Mouse (Mus musculus) megakaryocyte progenitor cell, adult 5-6 weeks (primary cell): Measurements from ENCODE around the gene Col19a1. TPM values are rescaled to one million over a fixed set of nuclear protein-coding genes. Genes with fewer than 3 reads are reported as not detected.

Experiments
- ATAC-seq: replicated peaks from 2 replicates; pipeline ENCODE4 v1.8.0; 2016; ENCODE audit warnings: mild to moderate bottlenecking, moderate TSS enrichment, inconsistent platforms; ENCODE audit not compliant: poor library complexity
- total RNA-seq, 2 experiments: library from RNA; stranded (forward) in 1 of 2; stranded (reverse) in 1 of 2; fragments of 157-497, 149-512 nt in 1 of 2; fragments of 200-1000 nt in 1 of 2; gene quantifications; 2 replicates each; pipeline versions ENCODE4 v1.2.3 to v1.2.4; 2015 to 2017

Col19a1 gene
- total RNA-seq, 2 experiments from 2014 or later = 0.17 TPM

DNA sequence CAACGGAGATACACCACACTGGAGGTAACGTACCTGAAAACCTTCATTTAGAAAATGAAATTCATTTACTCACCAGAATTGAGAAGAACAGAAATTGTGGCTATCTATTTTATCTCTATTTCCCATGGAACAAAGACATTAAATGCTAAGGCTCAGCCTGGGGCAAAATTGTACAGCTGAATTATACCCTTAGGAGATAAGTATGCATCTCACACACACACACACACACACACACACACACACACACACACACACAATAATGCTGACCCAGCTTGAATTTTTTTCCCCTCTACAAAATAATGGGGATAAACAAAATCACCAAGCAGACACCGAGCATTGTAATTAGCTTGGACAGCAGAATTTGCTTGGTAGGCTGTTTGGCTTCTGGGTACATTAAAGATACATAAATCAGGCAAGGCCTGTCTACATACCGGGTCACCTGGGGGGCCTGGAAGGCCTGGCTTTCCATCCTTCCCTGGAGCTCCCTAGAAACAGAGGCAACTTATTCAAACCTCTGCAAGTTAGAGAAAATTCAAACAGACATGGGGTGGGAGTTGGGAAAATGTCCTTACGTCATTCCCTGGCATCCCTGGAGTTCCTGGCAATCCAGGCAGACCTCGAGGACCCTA, 270.2 kb downstream of the Col19a1 start:
- ATAC-seq = no peak

DNA sequence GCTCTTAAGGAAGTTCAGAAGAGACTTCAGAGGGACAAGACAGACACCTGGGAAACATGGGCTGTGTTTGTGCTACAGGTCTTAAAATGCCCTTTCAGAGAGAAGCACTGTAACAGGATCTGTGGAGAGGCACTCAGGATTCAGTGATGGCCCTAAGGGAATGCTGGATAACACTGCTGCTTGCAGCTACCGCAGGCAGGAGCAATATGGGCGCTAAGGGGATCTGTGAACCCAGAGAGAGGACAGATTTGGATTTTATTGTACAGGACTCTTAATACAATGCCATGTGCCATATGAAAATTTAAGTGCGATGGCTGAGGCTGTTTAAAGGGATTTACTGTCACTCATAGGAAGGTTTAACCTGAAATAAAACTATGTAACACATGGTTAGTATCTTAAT, 270.8 kb downstream of the Col19a1 start:
- no peak for ATAC-seq

DNA sequence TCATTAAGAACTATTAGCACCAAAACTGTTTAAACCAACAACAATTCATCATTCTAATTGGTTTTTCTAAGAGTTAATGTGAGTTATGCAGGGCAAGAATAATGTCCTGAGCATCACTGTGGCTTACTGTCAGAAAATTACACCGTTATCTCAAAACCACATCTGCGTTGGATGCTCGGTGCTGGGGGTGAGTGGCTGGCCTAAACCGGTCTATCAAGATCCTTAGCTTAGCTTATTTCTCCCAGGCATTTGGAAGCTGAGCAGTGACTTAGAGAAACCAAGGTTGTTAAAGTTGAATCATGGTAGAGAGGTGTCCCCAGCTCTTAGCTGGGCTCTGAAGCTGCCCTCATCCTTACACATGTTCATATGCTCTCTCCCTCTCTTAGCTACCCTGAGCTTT, 276.4 kb downstream of the Col19a1 start:
- ATAC-seq = no peak

DNA sequence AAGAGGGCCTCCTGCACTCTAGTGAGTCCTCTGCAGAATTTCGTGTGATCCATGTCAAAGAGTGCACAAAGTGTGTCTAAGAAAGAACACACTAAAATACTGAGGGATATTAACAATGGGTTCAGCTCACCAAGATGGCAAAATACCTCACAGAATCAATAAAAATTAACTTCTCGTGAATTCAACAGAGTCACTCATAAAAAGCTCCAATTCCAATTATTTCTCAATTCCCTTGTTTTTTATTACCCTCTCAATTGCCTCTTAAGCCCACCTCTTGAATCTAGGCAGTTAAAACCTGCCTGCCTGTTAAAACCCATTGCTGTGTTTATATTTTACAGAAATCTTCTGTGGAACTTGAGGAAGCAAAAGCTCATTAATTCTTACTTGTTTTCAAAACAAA, 277.1 kb downstream of the Col19a1 start:
- ATAC-seq = no peak

DNA sequence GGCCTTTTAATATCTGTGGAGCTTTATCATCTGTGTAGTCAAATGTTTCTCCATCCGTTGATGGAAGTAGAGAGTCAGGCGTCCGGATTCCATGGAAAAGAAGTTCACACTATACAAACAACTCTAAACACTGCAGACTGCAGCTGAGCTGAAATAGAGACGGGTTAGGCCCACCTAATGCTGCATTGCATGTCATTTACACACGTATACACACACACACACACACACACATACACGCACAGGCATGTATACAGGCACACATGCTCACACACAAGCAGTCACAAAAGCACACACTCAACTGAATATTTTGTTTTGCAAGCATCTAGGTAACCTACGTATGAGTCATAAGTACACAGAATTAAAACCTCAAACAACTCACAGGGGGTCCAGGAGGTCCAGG, 284.2 kb downstream of the Col19a1 start:
- no peak for ATAC-seq

DNA sequence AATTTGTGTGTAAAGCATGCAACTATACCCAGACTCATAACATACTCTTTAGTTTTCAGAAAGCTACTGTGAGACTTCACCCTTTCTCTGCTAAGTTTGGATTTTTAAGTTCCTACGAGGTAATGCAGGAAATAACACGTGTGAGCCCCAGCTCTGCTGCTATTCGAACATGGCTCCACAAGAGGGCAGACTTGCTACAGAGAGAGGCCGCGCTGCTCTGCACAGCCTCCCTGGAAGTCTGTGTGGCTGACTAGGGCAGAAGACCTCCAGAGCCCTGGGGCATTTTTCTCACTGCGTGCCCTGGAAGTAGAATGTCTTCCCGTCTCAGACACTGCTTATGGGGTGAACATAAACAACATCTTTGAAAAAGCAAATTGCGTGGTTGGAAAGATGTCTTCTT, 284.6 kb downstream of the Col19a1 start:
- ATAC-seq = peak; percentile 92

DNA sequence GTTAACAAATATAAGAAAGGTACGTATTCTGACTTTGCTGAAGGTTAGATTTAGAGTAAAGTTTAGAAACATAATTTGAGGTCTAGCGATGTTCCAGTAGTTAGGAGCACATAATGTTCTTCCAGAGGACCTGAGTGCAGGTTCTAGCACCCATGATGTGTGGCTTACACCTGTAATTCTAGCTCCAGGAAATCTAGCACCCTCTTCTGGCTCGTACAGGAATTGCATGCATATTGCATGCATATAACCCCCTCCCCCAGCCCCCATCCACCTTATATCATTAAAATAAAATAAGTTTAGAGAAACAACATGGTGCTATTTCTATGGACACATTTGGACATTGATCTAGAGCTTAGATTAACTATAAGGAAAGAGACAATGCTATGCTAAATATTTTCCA, 286.6 kb downstream of the Col19a1 start:
- ATAC-seq = no peak

DNA sequence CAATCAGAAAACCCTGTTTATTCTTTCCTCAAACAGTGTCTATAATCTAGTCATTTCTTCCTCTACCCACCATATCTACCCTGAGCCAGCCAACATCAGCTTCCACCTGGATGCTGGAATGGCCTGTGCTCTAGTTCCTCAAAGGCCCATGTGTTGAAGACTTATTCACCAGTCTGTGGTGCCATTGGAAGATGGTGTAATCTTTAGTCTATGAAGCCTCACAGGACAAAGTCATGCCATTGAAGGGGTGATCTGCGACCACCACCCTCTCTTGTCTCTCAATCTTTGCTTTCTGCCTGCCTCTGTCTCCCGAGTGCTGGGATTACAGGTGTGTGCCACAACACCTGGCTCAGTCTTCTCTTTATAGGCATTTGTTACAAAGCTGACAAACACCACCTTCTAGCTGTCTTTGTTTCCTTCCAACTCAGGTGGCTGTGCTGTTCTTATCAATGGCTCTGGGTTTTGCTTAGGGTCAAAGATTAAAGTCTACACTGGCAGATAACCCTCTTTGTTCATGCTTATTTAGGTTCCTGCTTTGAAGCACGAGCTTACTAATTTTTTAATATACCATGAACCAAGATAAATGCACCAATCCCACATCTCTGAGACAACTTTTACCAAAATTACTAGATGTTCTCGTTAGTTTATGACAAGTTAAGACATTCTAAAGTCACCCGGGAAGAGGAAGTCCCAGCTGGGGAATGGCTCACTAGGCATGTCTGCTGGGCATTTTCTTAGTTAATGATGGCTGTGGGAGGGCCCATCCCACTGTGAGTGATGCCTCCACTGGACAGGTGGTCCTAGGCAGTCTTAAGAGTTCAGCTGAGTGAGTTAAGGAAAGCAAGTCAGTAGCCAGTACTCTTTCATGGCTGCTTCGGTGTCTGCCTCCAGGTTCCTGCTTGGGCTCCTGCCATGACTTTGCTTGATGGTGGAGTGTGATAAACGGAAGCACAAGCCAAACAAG, 292.0 kb downstream of the Col19a1 start:
- ATAC-seq = no peak

DNA sequence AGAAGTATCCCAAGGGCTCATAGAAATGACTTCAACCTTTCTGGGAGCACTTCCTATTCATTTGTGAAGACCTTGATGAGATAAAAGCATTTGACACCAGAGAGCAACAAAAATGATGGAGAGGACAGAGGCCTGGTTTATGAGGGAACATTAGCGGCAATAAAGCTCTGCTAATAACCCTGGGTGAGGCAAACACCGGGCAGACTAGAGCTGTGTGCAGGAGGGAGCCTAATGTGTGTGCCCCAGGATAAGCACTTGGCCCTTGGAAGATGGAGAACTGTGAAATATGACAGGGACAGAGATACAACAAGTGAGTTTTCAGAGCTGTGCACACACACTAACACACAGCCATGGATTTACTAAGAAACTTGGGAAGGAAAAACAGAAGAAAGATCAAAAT, 294.8 kb downstream of the Col19a1 start:
- no peak for ATAC-seq

DNA sequence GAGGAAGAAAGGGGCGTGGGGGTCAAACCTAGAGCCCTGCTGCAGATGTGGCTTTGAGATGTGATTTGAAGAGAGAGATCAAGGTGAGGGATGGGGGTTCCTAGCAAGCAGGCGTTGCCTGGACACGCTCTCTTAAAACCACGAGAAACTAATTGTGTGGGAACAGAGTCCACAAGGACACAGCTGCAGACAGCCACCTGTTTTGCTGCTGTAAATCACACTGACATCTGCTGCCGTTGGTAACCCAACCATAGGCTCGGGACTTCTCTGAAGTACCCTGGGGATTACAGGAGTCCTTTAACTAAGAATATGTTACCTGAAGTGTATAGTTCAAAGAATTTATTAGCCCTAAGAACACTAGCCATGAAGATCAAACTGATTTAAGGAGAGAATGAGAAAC, 300.9 kb downstream of the Col19a1 start:
- no peak for ATAC-seq

DNA sequence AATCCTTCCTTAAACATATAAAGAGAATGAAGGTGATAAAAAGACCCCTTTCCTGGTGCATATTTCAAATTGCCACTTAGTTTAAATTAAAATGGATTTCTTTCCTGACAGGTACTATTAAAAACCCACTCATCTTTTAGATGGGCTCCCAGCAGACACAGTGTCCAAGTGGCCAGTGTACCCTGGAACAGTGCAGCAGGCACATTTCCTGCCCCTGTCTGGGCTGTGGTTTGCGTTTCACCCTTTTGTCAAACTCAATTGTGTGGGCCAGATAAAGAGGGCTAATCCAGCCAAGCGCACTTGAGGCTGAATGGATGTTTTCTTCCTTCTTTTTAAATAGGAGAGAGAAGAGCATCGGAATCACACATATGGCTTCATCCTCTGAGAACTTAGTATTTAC, 320.2 kb downstream of the Col19a1 start:
- no peak for ATAC-seq

DNA sequence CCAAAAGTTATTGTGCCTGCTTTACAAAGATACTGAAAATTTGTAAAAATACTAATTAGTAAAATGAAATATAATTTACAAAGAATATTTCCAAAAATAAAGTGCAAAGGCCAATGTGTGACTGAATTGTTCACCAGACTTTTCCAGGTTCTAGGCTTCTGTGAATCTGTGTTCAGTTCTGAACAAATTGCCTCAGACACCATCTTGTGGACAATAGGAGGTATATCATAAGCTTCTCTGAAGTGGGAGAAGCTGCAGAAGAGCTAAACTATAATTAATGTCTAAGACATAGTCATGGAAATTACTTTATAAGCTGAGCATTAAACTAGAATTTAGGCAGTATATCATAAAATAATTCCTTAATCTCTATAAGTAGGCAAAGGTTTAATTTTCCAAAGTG, 326.1 kb downstream of the Col19a1 start:
- ATAC-seq = no peak

DNA sequence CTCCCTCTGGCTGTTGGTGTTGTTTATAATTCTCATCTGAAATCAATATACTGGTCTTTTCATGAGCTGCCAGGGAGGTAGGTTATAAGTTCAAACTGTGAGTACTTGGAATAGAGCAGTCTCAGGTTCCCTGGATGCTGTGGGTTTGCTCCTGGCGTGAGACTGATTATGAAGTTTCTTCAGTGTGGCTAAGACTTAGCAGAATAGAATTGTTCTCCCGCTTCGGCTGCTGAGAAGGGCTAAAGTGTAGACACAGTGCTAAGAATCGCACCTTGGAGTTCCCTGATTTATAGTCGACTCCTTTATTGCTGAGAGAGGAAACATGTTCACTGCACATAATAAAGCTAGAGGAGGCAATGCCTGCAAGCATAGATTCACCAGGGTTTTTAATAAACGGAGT, 327.9 kb downstream of the Col19a1 start:
- ATAC-seq = no peak

DNA sequence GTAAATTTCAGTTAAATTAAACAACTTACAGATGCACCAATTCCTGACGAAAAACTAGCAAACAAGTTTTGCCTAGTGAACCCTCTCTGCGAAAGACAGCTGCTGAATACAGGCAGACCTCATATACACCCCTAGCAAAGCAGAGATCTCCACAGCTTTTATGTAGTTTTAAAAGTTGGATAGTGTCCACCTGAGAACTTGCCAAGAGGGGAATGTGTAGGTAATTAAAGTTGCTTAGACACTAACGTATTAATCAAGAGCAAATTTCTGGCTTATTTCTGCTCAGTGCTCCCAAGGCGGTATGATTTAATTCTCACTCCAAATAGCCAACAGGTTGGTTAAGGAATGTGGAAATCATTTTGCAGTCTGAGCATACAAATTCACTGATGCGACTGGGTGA, 329.3 kb downstream of the Col19a1 start:
- ATAC-seq = no peak

DNA sequence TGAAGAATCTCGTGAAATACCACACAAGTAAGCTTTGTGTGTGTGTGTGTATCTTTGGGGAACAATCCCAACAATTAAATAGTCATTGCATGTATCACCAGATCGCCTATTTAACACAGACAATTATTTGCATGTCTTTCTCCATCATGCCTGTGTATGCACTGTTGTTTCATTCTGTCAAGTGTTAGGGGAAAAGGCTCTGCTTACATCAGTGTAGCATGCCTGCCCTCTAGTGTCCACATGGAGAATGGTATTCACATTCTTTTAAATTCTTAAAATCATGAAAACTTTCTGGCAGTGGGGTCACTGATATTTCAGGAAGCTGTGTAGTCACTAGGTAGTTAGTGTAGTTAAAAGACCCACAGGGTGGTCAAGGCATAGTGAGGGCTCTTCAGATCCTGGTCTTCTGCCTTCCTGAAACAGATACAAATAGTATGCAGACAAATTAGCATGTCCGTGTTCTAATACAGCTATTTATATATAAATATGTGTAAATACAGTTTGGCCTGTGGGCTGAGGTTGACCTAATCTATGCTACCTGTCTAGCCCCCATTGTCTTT, 338.1 kb downstream of the Col19a1 start:
- ATAC-seq = peak; percentile 84

DNA sequence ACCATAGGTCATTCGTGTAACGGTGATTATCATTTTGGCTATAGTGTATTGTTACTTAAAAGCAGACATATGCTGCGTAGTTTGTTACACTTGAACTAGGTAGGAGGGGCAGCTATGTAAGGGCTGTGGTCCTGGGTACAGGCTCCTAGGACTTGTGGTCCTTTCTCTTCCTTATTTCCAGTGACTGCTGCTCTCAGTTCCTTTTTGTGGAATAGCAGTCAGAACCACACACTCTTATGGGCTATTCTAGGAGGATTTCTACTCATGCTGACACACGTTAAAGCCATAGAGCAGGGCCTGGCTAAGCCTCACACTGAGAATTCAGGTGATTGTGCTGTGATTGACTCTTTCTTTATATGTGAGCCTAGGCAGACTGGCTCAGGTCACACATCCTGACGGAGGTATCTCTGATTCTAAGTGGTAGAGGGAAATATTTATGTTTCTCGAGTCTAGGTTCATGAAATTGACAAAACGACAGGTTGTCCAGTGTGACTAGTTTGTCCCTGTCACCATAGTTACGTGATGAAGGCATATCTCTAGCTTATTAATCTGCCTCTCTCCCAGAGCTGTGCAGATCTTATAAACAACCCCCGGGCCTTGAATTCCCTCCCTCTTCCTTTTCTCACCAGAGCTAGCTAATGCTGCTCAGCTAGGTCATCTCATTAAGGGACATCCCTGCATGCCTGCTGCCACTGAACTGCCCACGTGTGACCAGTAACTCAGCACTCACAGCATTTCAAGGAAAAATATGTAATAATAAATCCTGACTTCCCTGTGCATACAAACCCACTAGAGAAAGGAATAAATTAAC, 338.8 kb downstream of the Col19a1 start:
- peak; percentile 83 for ATAC-seq

DNA sequence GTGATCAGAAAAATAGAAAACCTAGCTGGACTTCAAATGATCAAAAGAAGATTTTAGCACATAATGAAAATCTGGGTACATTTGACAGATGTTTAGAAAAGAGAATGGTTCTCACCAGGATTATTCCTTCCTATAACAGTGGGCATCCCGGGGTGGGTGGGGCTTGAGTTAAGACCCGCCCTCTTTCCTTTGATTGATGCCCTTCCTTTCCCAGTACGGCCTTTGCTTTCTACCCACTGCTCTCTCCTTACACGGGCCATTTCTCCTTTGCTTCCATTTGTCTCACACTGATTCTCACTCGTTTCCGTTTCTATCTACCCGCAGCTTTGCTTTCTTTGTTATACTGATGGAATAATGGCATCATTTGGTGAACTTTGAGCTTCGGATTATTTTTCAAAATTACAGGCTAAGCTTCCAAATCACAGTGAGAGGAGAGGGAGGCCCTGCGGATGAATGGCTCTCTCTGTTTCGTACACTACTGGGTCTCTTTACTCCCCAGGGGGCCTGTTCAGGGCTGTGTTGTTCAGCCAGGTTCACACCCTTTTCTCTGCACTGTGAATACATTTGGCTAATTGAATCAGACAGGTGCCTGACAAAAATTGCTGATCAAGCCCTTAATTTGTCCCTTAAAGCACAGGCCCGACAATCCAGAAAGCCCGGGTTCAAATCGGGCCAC, 341.4 kb downstream of the Col19a1 start:
- no peak for ATAC-seq

DNA sequence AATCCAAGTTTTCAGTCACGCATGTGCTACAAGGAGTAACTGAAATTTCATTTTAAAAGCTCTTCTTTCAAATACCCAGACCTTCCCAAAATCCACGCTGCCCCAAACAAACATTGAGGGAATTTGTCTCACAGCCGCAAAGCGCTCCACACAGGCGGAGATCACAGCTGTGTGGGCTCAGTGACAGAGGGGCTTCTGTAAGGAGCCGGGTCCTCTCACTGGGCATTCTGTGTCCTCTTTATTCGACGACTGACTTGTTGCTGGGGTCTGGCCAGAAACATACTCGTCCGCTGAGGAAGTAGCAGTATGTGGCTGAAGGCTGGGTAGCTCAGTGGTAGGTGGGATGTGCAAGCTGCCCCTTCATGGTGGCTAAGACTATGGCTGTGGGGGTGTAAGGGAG, 342.3 kb downstream of the Col19a1 start:
- ATAC-seq = no peak

DNA sequence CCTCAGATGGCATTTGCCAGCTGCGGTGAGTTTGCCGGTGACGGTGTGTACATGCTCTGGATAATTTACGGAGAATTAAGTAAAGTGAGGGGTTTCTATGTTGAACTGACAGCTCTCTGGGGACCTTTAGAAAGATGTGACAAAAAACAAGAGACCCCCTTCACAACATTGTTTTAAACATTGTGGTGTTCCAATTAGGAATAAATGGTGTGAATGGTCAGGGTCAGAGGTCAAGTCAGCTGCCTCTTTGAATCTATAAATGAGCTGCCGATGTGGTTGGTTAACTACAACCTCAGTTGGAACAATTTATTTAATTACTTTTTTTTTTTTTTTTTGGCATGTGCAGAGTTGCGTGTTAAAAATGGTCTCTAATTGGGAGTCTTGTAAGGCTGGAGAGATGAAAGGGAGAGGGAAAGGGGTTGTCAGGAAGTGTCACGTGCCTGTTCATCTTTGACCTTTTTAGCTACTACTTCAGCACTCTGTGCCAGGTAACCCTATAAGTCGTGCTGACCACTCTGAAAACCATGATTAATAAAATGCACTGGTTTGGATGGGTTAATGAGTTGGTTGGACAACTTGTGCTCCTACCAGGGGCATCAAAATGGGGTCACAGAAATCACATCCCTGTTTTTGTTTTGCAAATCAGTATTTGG, 347.1 kb downstream of the Col19a1 start:
- no peak for ATAC-seq

DNA sequence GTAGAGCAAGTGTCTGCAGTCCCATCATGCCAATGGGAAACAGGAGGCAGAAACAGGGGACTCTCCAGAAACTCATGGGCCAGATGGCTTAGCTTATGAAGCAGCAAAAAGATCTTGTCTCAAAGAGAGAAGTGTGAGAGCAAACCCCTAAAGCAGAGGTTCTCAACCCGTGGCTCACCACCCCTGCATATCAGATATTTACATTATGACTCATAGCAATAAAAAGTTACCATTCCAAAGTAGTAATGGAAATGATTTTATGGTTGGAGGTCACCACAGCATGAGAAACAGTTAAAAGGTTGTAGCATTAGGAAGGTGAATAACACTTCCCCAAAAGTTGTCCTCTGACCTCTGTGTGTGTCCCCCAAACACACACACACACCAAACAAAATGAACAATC, 350.9 kb downstream of the Col19a1 start:
- ATAC-seq = no peak
